ENCODE assay signal across 27 mouse cellular contexts in genomic region chr8:9295046-9295445, GRCm38 (mm10).
DNase-seq lines count a peak whose midpoint lies in the region; ATAC-seq and TF ChIP-seq lines count a peak whose summit lies in the region.
"Had no signal": no experiment of that assay in that cellular context is flagged by ENCODE, and none has a peak within 500 bp of the region (broad histone marks: within the 10 kb centered on the region; RNA-seq: fewer than 3 reads in every experiment).

No protein-coding gene starts in this region.

- WGBS in embryonic facial prominence, embryonic 14.5 days, result 65% methylated on average over 2 of the region's 2 CpGs
- WGBS in embryonic facial prominence, embryonic 10.5 days, result 94% methylated on average over 2 of the region's 2 CpGs
- 50% methylated on average over 2 of the region's 2 CpGs for WGBS in limb, embryonic 14.5 days
- WGBS in limb, embryonic 10.5 days, result 94% methylated on average over 2 of the region's 2 CpGs

- no peaks in the 10 kb centered on the region for H3K4me1 ChIP-seq in embryonic facial prominence, embryonic 14.5 days (ENCODE audit: control insufficient read depth, insufficient read depth, low read length)
- no peaks in the 10 kb centered on the region for H3K4me1 ChIP-seq in embryonic facial prominence, embryonic 10.5 days
- no peaks in the 10 kb centered on the region for H3K4me1 ChIP-seq in limb, embryonic 14.5 days (ENCODE audit: control insufficient read depth, insufficient read depth, low read length)
- no peaks in the 10 kb centered on the region for H3K4me1 ChIP-seq in limb, embryonic 10.5 days
- H3K4me1 ChIP-seq: embryonic facial prominence, embryonic 13.5 days; forebrain, embryonic 10.5 days; forebrain, embryonic 15.5 days; hindbrain, embryonic 10.5 days; hindbrain, embryonic 13.5 days; intestine, embryonic 15.5 days had no signal

- no peaks in the 10 kb centered on the region for H3K36me3 ChIP-seq in embryonic facial prominence, embryonic 14.5 days (ENCODE audit: control insufficient read depth, insufficient read depth, low read length)
- H3K36me3 ChIP-seq in embryonic facial prominence, embryonic 10.5 days (replicated peaks), result no peaks in the 10 kb centered on the region
- H3K36me3 ChIP-seq in limb, embryonic 14.5 days (ENCODE audit: control insufficient read depth, insufficient read depth, low read length), result no peaks in the 10 kb centered on the region
- H3K36me3 ChIP-seq in limb, embryonic 10.5 days, result no peaks in the 10 kb centered on the region
- H3K36me3 ChIP-seq: embryonic facial prominence, embryonic 13.5 days; forebrain, embryonic 10.5 days; forebrain, embryonic 15.5 days; G1E; hindbrain, embryonic 10.5 days; hindbrain, embryonic 13.5 days; intestine, embryonic 15.5 days had no signal

- no peak overlapping the region for H3K4me2 ChIP-seq in embryonic facial prominence, embryonic 14.5 days (ENCODE audit: low read depth, low read length)
- H3K4me2 ChIP-seq in limb, embryonic 14.5 days (replicated peaks; ENCODE audit: low read depth, low read length, severe bottlenecking), result no peak overlapping the region
- H3K4me2 ChIP-seq: embryonic facial prominence, embryonic 13.5 days; forebrain, embryonic 15.5 days; heart, embryonic 11.5 days; hindbrain, embryonic 13.5 days; intestine, embryonic 15.5 days had no signal

- H3K27ac ChIP-seq in embryonic facial prominence, embryonic 14.5 days (replicated peaks; ENCODE audit: low read depth, low read length), result no peak overlapping the region
- H3K27ac ChIP-seq in embryonic facial prominence, embryonic 10.5 days (replicated peaks), result no peak overlapping the region
- no peak overlapping the region for H3K27ac ChIP-seq in limb, embryonic 14.5 days (replicated peaks; ENCODE audit: low read depth, low read length)
- H3K27ac ChIP-seq in limb, embryonic 10.5 days, result no peak overlapping the region
- H3K27ac ChIP-seq: embryonic facial prominence, embryonic 13.5 days; forebrain, embryonic 10.5 days; forebrain, embryonic 15.5 days; gastrocnemius, adult 2 months; hindbrain, embryonic 10.5 days; hindbrain, embryonic 13.5 days; intestine, embryonic 15.5 days had no signal

- peak; percentile 17 for DNase-seq in embryonic facial prominence, embryonic 14.5 days (ENCODE audit: low spot score)
- no peak for DNase-seq in embryonic facial prominence, embryonic 10.5 days (ENCODE audit: low spot score)
- peak; percentile 44 for DNase-seq in limb, embryonic 14.5 days (ENCODE audit: low spot score)
- DNase-seq in limb, embryonic 10.5 days (ENCODE audit: low spot score), result no peak
- peak; percentile 60 for DNase-seq in brain, adult 2 months (ENCODE audit: low read depth, low spot score)
- no peak for DNase-seq in heart, postnatal 10 days
- DNase-seq: adrenal gland, adult 2 months; adrenal gland, postnatal 14 days; B cell, adult 2 months; cerebellum, adult 18-20 months; cerebellum, adult 9-10 months; cerebellum, postnatal 25 days; gastrocnemius, adult 2 months; gastrocnemius, postnatal 14 days; heart, adult 11 months; heart, postnatal 36 days; kidney, adult 11 months had no signal

- H3K9me3 ChIP-seq in embryonic facial prominence, embryonic 14.5 days (ENCODE audit: control insufficient read depth, low read length), result no peaks in the 10 kb centered on the region
- no peaks in the 10 kb centered on the region for H3K9me3 ChIP-seq in embryonic facial prominence, embryonic 10.5 days
- no peaks in the 10 kb centered on the region for H3K9me3 ChIP-seq in limb, embryonic 14.5 days (ENCODE audit: control insufficient read depth, low read length)
- H3K9me3 ChIP-seq in limb, embryonic 10.5 days (replicated peaks), result no peaks in the 10 kb centered on the region
- H3K9me3 ChIP-seq: embryonic facial prominence, embryonic 13.5 days; forebrain, embryonic 10.5 days; forebrain, embryonic 15.5 days; G1E; hindbrain, embryonic 10.5 days; hindbrain, embryonic 13.5 days; intestine, embryonic 15.5 days had no signal

- no peaks in the 10 kb centered on the region for H3K27me3 ChIP-seq in embryonic facial prominence, embryonic 14.5 days (replicated peaks; ENCODE audit: control insufficient read depth, insufficient read depth, low read length)
- H3K27me3 ChIP-seq in embryonic facial prominence, embryonic 10.5 days (replicated peaks; ENCODE audit: low read depth, poor library complexity, severe bottlenecking), result no peaks in the 10 kb centered on the region
- H3K27me3 ChIP-seq in limb, embryonic 14.5 days (ENCODE audit: control insufficient read depth, insufficient read depth, low read length), result no peaks in the 10 kb centered on the region
- no peaks in the 10 kb centered on the region for H3K27me3 ChIP-seq in limb, embryonic 10.5 days (ENCODE audit: low read depth, poor library complexity, severe bottlenecking)
- H3K27me3 ChIP-seq: CH12.LX; embryonic facial prominence, embryonic 13.5 days; forebrain, embryonic 15.5 days; hindbrain, embryonic 13.5 days; intestine, embryonic 15.5 days had no signal

- intact Hi-C loops in heart, postnatal 10 days (cut with DNase I), result no loop called here

- no peak for ATAC-seq in embryonic facial prominence, embryonic 14.5 days (ENCODE audit: low read depth)
- peak; percentile 50; the same call in 1 of the 2 replicates for ATAC-seq in limb, embryonic 14.5 days (ENCODE audit: low FRiP score, low read depth)
- ATAC-seq: forebrain, embryonic 15.5 days; hindbrain, embryonic 16.5 days; intestine, embryonic 15.5 days had no signal

- H3K9ac ChIP-seq in embryonic facial prominence, embryonic 14.5 days (ENCODE audit: low read depth, low read length), result no peak overlapping the region
- no peak overlapping the region for H3K9ac ChIP-seq in limb, embryonic 14.5 days (ENCODE audit: low read depth, low read length, severe bottlenecking)
- H3K9ac ChIP-seq: embryonic facial prominence, embryonic 13.5 days; forebrain, embryonic 15.5 days; hindbrain, embryonic 13.5 days; intestine, embryonic 15.5 days had no signal

- H3K4me3 ChIP-seq in embryonic facial prominence, embryonic 14.5 days (ENCODE audit: low read depth, low read length), result no peak overlapping the region
- no peak overlapping the region for H3K4me3 ChIP-seq in embryonic facial prominence, embryonic 10.5 days
- H3K4me3 ChIP-seq in limb, embryonic 14.5 days (replicated peaks; ENCODE audit: low read length), result no peak overlapping the region
- H3K4me3 ChIP-seq in limb, embryonic 10.5 days, result no peak overlapping the region
- H3K4me3 ChIP-seq: embryonic facial prominence, embryonic 13.5 days; forebrain, embryonic 10.5 days; forebrain, embryonic 15.5 days; gastrocnemius, adult 2 months; hindbrain, embryonic 10.5 days; hindbrain, embryonic 13.5 days; intestine, embryonic 15.5 days had no signal

- no peak for TF ChIP-seq POLR2A in limb, embryonic 14.5 days (IDR thresholded peaks at IDR 0.05; ENCODE audit: borderline replicate concordance, extremely low read depth, insufficient read depth, insufficient read length)

Comparison
In these comparisons a context has a peak if more than half of its experiments do, and no peak if none do; other contexts are left out.
1. DNase-seq: peak in embryonic facial prominence, embryonic 14.5 days (single experiment), limb, embryonic 14.5 days (single experiment) and brain, adult 2 months (single experiment); none in embryonic facial prominence, embryonic 10.5 days (single experiment), limb, embryonic 10.5 days (single experiment) and heart, postnatal 10 days (0 of 2).